Mouse (Mus musculus): ENCODE measurements around the gene Efemp2.

- TF ChIP-seq TAL1 (IDR thresholded peaks at IDR 0.05; ENCODE audit: low read length) = no peak
- TF ChIP-seq GATA1 (IDR thresholded peaks at IDR 0.05; ENCODE audit: low read length) = no peak
Measured at GRCm38 (mm10) chr19:5428083-5428482, 45.7 kb upstream of the Efemp2 start.

Data from erythroblast, embryonic 14.5 days (primary cell).